Mouse (Mus musculus) WW6 (cell line): ENCODE measurements around the gene Dap.

Experiments
- DNase-seq: peaks from one replicate; pipeline ENCODE4 v3.0.0-alpha.2; 2013; ENCODE audit warnings: low read depth, low spot score

Dap gene

GRCm38 (mm10) chr15:31224135-31224761 is at the start of gene Dap:
Gene Dap (plus strand): TSS chr15:31224314.
- peak; percentile 89 for DNase-seq

DNA sequence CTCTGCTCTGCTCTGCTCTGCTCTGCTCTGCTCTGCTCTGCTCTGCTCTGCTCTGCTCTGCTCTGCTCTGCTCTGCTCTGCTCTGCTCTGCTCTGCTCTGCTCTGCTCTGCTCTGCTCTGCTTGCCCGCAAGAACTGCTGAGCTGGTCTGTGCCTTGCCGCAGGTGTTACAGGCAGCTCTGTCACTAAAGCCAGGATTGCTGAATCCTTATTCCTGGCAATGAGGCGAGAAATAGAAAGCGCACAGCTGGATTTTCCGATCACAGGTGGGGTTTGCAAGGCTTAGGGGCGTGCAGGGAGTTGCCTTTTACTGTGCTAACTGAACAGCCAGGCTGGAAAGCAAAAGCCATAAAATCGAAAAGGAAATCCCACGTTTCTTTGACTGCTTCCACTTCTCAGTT is 47.5 kb upstream of the Dap start:
- DNase-seq: peak; percentile 43

DNA sequence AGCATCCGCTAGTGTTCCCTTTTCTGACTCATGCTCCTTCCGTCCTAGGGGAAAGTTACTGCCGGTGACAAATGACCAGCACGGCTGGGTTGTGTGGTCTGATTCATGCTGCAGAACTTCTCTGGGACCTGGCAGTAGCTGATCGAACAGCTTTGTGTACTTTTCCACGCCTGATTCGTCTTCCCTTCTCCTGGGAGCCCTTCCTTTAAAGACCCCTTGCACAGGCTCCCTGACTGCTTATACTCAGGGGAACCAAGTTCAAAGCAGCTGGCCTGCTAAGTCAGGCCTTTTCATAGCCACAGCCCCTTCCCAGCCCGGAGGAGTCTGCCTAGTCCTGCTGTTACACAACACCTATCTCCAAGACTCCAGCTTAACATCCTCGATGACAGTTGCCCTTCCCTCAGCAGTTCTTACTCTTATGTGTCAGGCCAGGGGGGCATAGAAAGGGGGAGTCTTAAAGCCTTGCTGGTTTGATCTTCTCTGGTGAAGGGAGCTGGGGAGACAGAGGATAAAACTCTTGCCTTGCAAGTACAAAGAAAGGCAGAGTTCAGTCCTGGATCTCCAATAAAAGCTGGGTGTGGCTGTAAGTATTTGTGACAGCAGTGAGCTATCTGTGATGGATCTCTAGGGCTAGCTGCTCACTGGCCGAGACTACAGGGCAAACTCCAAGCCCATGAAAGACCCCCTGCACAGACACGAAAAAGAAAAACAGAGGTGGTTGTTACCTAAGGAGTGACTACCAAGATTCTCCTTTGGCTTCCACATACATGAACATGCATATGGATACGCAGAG is 39.3 kb upstream of the Dap start:
- no peak for DNase-seq

DNA sequence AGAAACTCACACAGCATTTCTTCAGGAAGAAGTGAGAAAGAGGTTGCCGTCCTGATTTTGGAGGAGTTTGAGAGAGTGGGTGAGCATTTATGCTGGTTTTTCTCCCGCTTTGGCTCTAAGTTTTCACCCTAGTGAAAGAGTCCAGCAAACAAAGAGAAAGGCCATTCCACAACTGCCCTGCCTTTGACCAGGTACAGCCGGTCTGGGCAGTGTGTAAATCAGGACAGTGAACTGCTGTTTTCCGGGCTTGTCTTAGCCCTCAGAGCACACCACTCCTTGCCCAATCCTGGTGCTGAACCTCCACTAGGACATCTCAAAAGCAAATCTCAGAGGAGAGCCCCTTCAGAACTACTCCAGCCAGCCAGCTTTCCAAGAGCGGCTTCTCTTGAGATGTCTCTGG is 38.6 kb upstream of the Dap start:
- DNase-seq: no peak

GRCm38 (mm10) chr15:31186371-31186901 is 37.7 kb upstream of the Dap start:
- no peak for DNase-seq

DNA sequence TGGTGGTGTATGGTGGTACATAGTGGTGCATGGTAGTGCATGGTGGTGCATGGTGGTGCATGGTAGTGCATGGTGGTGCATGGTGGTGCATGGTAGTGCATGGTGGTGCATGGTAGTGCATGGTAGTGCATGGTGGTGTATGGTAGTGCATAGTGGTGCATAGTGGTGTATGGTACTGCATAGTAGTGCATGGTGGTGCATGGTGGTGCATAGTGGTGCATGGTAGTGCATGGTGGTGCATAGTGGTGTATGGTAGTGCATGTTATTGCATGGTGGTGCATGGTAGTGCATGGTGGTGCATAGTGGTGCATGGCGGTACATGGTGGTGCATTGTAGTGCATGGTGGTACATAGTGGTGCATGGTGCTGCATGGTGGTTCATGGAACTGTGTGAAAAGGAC is 31.6 kb upstream of the Dap start:
- DNase-seq: no peak

DNA sequence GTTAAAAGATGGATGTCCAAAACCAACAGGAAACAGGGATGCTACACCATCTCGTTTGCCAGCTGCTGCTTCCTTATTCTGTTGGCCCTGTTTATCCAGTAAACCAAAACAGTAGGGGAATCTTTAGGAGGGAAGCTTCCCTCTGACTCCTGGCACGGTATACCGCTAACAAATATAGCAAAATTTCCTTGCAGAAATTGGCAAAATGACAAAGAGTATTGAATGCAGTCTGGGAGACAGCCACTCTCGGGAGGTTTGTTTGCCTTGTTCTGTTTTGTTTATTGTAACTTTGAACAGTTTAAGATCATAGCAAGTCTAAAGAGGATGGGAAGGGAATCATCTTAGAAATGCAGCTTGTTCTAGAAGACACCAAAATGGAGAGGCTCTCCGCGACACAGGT is 28.3 kb upstream of the Dap start:
- DNase-seq: no peak

GRCm38 (mm10) chr15:31207346-31208093 is 16.6 kb upstream of the Dap start:
- DNase-seq: no peak

DNA sequence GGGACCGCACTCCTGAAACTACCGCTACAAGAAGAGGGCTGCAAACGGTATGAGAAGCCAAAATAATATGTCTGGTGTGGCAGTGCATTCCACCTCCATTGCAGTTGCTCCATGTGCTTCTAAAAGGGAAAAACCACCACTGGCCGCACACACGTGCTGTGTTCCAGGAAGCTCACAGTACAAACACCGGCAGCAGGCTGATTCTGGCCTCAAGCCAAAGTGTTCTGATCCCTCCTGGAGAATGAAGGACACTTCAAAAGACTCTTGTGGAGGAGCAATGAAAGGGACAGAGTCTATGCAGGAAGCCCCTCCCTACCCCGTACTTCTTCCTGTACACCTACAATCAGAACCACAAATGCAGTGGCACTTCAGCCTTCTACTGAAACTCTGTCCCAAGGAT is 12.2 kb upstream of the Dap start:
- DNase-seq: no peak

DNA sequence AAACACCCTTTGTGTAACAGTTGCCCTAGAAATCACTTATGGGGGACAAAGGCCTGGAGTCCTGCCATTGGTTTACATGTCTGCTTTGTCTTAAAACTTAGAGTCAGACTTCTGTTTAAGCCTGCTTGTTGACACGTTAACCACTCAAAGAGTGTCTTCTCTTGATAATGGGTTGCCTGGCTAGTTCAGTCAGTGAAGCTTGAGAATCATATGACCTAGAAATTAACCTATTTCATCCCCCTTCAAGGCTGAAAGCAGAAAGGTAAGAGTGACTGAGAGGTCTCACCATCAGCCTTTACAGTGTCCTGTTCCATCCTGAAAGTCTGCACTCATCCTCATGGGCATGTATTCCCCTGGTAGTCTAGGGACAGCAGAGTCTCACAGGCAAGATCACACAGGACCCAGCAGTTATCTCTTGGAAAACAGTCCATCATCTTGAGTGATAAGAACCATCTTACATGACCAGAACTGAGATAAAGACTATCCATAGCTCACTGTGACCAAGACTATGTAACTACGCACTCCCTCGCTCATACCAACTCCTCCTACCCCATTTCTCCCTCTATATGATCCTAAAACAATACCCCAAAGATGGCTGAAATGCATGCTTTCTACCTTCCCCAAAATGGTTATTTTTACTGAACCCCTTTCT is 10.4 kb upstream of the Dap start:
- no peak for DNase-seq

DNA sequence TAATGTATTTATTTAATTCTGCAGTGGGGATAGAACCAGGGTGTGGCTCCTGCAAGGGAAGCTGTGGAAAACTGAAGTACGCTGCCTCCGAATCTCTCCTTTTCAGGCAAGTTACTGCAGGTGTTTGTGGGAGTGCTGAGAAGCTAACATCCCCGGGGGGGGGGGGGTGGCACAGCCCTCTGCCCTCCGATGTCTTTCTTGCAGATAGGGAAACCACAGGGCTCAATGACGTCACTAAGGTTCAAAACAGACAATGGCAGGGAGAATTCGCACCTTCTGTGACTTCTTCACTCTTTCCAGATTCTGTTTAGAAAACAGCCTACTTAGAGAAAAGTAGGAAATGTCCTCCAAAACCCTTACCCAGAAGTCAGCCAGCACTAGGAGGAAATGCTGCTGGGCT is 1.9 kb upstream of the Dap start:
- no peak for DNase-seq

GRCm38 (mm10) chr15:31223596-31224134 is 449 bp upstream of the Dap start:
- DNase-seq: no peak

DNA sequence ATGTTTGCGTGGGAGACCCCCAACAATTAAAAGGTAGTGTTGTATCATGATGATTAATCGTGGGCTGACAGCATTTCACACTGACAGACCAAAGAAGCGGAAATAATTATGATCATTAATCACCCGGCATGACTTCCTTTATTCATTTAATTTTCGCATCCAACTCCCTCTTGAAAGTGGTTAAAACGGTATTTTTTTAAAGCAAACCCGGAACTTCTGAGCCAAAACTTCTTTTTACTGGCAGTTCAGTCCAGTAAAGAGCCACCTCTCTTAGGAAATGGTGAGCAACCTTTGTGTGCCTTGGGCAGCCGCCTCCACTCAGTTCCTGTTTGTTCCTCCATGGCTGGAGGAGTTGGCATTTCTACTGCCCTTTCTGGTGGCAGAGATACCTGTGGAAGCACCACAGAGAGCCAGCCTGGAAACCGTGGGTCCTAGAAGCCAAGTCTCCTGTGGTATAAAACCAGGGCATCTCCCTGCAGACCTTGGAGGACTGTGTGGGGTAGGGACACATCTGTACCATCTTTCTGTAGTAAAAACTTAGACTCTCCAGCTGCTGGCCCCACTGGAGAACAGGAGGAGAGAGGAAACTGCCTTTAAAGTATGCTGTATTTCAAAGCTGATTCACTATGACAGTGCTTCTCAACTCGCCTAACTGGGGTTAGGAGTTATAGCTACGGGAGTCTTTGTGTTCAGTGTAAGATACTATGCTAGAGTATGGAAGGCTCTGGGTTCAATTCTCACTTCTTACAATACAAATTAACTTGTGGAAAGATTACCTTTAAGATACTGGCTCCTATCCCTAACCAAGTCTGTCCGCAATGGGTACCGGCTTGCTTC is 910 bp downstream of the Dap start:
- no peak for DNase-seq

- no peak for DNase-seq
Measured at GRCm38 (mm10) chr15:31225643-31226325, 1.7 kb downstream of the Dap start.

DNA sequence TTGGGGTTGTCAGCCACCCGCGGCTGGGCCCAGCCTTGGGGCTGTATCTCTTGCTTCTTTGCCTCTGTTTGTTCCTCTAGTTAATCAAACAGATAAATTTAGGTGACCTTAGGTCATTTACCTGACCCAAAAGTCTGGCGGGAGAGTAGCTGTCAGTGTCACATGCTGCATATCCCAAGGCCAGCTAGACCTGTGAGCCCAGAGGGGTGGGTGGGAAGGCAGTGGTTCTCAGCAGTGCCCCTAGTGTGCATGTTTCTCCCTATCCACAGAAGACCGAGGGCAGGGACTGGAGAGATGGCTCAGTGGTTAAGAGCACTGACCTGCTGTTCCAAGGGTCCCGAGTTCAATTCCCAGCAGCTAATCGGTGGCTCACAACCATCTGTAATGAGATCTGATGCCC is 2.4 kb downstream of the Dap start:
- no peak for DNase-seq

DNA sequence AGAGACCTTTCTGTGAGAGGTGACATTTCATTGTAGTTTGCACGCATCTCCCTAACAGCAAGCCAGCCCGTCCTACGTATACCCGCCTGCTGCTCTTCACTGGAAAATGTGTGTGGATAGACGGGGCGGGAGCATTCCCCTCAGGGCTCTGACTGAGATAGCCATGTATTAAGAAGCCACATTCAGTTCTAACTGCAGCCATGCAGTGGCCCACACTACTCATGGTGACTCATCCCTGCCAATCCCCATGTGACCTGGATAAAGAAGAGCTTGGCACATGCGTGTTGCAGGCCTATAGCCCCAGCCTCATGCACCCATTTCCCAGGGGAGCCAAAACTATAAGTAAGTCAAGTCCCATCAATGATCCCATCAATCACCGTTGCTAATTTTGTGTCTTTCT is 3.7 kb downstream of the Dap start:
- DNase-seq: no peak

GRCm38 (mm10) chr15:31233006-31233405 is 8.9 kb downstream of the Dap start:
- DNase-seq: no peak

GRCm38 (mm10) chr15:31235794-31236548 is 11.9 kb downstream of the Dap start:
- DNase-seq: no peak

DNA sequence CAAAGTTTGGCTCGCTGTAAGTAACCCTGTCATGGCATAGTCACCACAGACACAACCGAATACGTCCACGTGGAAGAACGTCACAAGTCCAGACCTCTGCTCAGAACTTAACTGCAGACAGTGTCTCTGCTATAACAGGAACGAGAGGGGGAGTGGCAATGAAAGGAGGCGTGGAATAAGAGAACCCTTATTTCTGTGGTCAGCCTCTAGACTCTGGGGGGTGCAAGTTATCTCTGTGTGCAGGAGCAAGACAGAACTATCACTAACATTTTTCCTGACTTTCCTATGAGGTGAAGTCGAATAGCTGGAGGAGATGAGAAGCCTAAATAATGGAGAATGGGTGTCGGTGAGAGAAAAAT is 12.4 kb downstream of the Dap start:
- no peak for DNase-seq

DNA sequence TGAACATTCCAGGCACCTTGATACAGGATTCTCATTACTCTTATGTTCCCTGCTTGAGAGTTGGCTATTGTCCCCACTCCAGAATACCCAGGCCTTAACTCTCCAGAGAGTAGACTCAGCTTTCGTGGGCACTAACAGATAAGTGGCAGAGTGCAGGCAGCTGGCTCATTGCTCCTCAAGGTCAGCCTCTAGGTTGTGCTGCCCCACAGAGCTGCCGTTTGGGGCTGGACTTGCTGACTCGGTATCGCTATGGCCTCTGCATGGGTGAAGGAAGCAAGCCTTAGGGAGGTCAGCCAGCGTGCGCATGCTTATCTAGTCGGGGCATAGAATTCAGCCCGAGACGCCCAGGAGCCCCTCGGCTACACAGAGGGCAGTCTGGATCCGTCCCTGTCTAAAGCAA is 13.3 kb downstream of the Dap start:
- no peak for DNase-seq
